Mouse (Mus musculus) T-helper 17 cell (primary cell): ENCODE measurements around the gene Zfp583.

ENCODE experiments used
- in situ Hi-C, 2 experiments: fragments of 300-600 bp; cut with MboI, MseI; formaldehyde crosslinking; loops; 1 replicate in 1 of 2; 2 replicates in 1 of 2; pipeline ENCODE4 v1.15.1; 2025; ENCODE audit warnings: high pct_unique_total_duplicates in 2 of 2

The Zfp583 gene

DNA sequence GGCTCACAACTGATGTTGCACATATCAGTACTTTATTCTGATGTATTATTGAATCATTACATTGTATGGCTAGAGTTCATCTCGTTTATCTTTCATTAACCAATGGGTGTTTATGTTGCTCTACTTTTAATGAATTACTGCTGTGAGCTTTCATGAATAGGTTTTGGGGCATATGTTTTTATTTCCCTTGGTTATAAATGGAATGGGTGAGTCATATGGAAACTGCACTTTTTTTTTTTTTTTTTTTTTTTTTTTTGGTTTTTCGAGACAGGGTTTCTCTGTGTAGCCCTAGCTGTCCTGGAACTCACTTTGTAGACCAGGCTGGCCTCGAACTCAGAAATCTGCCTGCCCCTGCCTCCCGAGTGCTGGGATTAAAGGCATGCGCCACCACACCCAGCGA lies 40.0 kb downstream of the Zfp583 start:
- in situ Hi-C loops, result loop anchor here (5.0 to 25.0 kb wide), 2 partner anchors 41 to 1854 kb away; partner anchors contain the start of genes Rdh13 (in 1 of the 2) and Zfp583 (in 1 of the 2)

DNA sequence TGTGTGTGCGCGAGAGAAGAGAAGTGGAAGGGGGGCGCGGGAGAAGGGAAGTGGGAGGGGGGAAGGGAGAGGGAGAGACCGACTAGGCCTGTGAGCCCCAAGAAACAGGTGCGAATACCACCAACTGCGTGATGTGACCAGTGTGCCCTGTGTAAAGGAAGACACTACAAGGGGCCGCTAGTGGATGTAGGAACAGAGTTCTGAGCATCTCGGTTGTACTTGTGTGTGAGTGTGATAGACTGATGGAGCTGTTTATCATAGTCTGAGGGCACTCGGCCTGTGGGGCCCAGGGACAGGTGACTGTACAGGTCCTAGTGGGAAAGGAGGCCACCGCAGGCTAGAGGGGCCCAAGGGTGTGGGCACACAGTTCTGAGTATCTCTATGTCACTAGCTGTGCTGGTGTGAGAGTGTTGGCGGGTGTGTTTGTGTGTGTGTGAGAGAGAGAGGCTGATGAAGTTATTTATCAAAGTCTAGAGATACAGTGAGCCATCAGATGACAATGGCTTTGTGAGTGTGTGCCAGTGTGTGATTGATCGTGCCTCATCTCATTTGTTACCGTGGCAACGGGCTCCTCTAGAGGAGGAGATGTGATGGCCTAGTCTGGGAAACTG lies 44.1 kb downstream of the Zfp583 start:
- in situ Hi-C loops, result loop anchor here (5.0 to 25.0 kb wide), 5 partner anchors 95 to 1850 kb away; partner anchors contain the start of genes Rdh13 (in 1 of the 2), Zfp28 (in 1 of the 2), Zfp580 (in 1 of the 2) and Zfp787 (in 1 of the 2)

DNA sequence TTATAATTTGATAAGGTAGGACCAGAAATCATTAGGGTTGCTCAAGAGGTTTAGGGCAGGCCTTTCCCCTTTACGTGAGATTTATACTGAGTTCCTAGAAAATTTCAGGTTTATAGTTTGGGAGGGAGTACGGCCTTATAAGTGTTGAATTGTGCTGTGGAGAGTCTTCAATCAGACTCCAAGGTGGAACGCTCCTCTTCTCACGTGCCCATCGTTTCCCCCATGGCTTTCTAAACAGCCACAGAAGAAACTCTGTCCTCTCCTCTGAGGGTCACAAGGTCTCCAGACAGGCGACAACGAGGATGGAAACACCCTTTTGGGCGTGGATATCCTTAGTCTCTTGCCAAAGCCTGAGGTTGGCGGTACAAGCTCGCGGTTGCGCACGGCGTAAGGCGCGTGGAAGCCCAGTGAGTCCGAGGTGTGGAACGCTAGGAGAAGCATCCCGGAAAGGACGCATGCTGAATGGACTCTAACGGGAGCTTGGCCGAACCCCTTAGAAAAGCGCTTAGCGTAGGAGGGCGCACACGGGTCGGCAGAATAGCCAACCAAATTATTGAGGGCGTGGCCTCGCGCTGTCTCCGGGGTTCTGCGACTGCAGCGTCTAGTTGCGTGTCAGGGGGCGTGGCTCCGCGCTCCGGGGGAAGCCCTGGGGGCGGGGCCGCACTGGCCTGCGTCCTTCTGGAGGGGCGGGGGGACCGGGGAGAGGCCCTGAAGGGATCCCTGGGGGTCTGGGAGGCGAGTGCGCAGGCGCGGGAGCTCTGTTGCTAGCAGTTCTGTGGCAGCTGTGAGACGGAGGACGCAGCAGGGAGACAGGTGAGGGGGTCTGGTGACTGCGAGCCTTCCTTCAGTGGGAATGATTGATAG lies 45.0 kb downstream of the Zfp583 start, which contains the start of gene Zfp667:
TSS of gene Zfp667 (plus strand) at position 738 of the 864 bp plus-strand sequence.
- in situ Hi-C loops, result loop anchor here (5.0 to 25.0 kb wide), 5 partner anchors 96 to 1849 kb away; partner anchors contain the start of genes Rdh13 (in 1 of the 2), Zfp28 (in 1 of the 2), Zfp580 (in 1 of the 2) and Zfp787 (in 1 of the 2)

DNA sequence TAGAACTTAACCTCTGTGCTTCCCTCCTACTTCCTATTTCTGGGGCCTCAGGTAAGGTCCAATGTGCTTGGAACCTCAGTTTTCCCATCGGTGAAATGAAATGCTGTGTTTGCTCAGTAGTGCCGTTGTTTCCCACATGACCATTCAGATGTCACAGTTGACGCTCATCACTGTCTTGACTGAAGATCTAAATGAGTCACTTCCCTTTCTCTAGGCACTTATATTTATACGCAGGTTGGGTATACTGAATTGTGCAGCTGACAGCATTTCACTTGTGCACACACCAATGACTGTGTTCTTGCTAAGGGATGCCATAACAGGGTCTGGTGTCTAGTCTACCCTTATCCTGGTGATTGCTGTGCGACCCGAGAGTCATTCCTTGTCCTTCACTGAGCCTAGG lies 45.7 kb downstream of the Zfp583 start:
- in situ Hi-C loops, result loop anchor here (5.0 to 25.0 kb wide), 5 partner anchors 97 to 1848 kb away; partner anchors contain the start of genes Rdh13 (in 1 of the 2), Zfp28 (in 1 of the 2), Zfp580 (in 1 of the 2) and Zfp787 (in 1 of the 2)

DNA sequence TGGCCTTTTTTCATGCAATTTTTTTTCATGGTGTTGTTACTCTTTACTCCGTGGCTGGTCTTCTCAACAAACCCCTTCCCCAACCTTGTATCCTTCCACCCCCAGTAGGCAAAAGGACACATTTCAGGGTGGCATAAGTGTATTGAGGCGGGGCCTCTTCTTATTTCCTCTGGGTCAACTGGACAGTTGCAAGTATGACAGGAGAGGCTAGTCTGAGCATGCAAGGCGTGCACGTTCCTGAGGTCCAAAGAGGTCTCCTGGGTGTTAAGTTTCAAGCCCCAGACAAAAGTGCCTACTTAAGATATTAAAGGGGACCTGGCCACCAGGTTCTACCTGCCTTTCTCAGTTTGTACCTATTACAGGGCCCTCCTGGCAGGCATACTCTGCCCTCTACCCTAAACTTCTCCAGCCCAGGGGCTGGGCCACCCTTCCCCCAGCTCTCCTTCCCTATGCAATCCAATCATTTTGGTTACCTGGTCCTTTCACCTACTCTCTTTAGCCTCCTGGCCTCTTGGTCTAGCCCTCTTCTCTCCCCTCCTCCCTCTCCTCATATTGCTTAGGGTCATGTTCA lies 46.6 kb downstream of the Zfp583 start:
- in situ Hi-C loops, result loop anchor here (5.0 to 25.0 kb wide), 5 partner anchors 98 to 1847 kb away; partner anchors contain the start of genes Rdh13 (in 1 of the 2), Zfp28 (in 1 of the 2), Zfp580 (in 1 of the 2) and Zfp787 (in 1 of the 2)

DNA sequence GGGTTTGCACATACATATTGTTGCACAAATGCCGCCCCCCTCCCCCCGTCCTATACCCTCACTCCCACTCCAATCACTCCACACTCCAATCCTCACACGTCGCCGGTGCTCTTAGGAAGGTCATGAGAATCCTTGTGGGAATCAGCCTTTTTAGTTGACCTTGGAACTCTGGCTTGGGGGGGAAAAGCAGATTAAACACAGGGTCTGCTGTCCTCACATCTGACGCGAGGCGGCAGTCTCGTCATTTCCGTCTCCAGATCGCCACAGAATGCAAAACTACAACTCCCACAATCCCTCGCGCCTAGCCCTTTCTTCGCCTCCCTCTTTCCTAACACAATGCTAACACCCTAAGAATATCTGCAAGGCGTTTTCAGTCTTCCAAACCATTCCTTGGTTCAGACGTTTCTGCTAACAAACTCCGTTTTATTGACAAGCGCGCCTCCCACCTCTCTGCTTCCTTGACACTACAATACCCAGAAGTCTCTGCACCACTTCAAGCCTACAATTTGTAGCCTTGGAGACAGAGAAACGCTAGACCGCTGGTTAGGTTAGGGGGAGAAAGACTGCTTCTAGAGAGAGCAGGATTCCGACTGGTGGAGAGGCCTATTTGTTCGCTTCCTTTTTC lies 47.5 kb downstream of the Zfp583 start:
- in situ Hi-C loops, result loop anchor here (10.0 to 25.0 kb wide), 3 partner anchors 129 to 1846 kb away; partner anchors contain the start of genes Rdh13 (in 1 of the 2), Zfp580 (in 1 of the 2) and Zfp787 (in 1 of the 2)

DNA sequence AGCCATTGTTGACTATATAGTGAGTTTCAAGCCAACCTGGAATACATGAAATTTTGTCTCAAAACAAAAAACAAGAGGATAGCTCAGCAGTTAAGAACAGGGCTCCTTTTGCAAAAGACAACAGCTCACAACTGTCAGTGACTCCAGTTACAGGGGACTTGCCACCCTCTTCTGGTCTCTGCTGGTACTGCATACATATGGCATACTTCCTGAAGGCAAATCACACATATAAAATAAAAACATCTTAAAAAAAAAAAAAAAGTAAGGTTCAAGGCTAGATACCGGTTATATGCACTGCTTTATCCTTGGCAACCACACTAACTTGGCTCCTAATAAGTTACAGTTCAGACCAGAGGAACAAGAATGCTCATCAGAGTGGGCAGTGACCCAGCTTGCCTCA lies 48.3 kb downstream of the Zfp583 start:
- in situ Hi-C loops, result loop anchor here (10.0 to 25.0 kb wide), 3 partner anchors 128 to 1845 kb away; partner anchors contain the start of genes Rdh13 (in 1 of the 2), Zfp580 (in 1 of the 2) and Zfp787 (in 1 of the 2)

DNA sequence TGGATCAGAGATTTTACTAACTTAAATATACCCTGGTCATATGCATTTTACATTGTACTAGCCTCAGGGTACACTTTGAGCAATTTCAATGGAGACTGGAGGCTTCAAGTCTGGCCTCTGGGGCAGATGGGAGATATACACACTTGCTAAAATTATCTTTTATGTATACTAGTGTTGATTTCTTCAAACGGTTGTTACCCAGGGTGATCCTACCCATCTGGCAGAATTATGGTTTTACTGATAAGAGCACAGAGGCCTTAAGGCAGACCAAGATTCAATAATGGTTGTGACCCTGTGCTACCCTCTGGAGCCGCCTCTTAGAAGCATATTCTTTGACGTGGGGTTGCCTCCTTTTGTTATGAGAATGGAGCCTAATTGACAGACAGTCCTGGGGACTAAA lies 53.2 kb downstream of the Zfp583 start:
- in situ Hi-C loops, result loop anchor here in 1 of 2 experiments (25.0 kb wide), 1 partner anchor 1841 kb away; the partner anchor contains the start of gene Rdh13

DNA sequence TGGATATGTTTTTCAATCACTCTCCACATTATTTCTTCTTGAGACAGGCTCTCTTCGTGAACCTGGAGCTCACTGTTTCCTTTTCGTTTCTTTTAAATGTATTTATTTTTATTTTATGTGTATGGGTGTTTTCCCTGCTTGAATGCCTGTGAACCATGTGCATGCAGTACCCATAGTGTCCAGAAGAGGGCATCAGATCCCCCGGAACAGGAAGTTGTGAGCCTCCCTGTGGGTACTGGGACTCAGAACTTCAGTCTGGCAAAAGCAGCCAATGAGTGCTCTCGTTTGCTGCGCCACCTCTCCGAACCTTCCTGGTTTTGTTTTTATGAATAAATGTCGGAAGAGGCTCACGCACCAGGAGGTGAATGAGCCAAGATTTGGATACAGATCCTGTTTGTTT lies 65.4 kb downstream of the Zfp583 start:
- in situ Hi-C loops, result no loop called here
